Mouse (Mus musculus) embryonic facial prominence, embryonic 14.5 days (tissue): Measurements from ENCODE around the gene Mup5. TPM values are rescaled to one million over a fixed set of nuclear protein-coding genes. Genes with fewer than 3 reads are reported as not detected.
"Not testable (repeated sequence)": the region's sequence is repeated elsewhere in the genome, so short reads cannot be mapped to it uniquely, and the experiment has no call there.

Source experiments
- ATAC-seq: fragments of 200-750 bp; cut with Nextera tagmentation; 2 replicates; pipeline ENCODE4 v1.8.0; 2017; ENCODE audit warnings: low read depth, moderate number of reproducible peaks, moderate TSS enrichment
- DNase-seq: peaks from one replicate; pipeline ENCODE4 v3.0.0-alpha.2; 2015; ENCODE audit warnings: low spot score
- H3K27ac ChIP-seq: fragments of 300-500 bp; sonication (generic); replicated peaks from 2 replicates; pipeline ENCODE4 v1.5.1; 2014; ENCODE audit warnings: low read depth, mild to moderate bottlenecking, low read length, moderate library complexity
- H3K27me3 ChIP-seq: fragments of 300-500 bp; sonication (generic); replicated peaks from 2 replicates; pipeline ENCODE4 v1.6.1; 2014; ENCODE audit warnings: low read length; ENCODE audit not compliant: control insufficient read depth, insufficient read depth
- H3K36me3 ChIP-seq: fragments of 300-500 bp; sonication (generic); 2 replicates; pipeline ENCODE4 v1.6.1; 2014; ENCODE audit warnings: low read length, mixed read lengths; ENCODE audit not compliant: control insufficient read depth, insufficient read depth
- H3K4me1 ChIP-seq: fragments of 300-500 bp; sonication (generic); 2 replicates; pipeline ENCODE4 v1.6.1; 2014; ENCODE audit warnings: antibody characterized with exemption, low read length; ENCODE audit not compliant: control insufficient read depth, insufficient read depth
- H3K4me2 ChIP-seq: fragments of 300-500 bp; sonication (generic); 2 replicates; pipeline ENCODE4 v1.6.1; 2014; ENCODE audit warnings: low read depth, mild to moderate bottlenecking, low read length, moderate library complexity, mixed read lengths
- H3K4me3 ChIP-seq: fragments of 300-500 bp; sonication (generic); 2 replicates; pipeline ENCODE4 v1.5.1; 2014; ENCODE audit warnings: low read depth, mild to moderate bottlenecking, low read length
- H3K9ac ChIP-seq: fragments of 300-500 bp; sonication (generic); 2 replicates; pipeline ENCODE4 v1.6.1; 2014; ENCODE audit warnings: low read depth, mild to moderate bottlenecking, low read length, moderate library complexity, mixed read lengths
- H3K9me3 ChIP-seq: fragments of 300-500 bp; sonication (generic); 2 replicates; pipeline ENCODE4 v1.6.1; 2016; ENCODE audit warnings: low read length; ENCODE audit not compliant: control insufficient read depth
- WGBS: fragments of 180-500 bp; shearing (Covaris S2); extraction: QIAGEN DNeasy Blood & Tissue Kit; methylation state at CpG from one replicate; pipeline ENCODE4 v1.1.7; 2014; 5-methylcytosine and 5-hydroxymethylcytosine counted together
- polyA plus RNA-seq: library from polyadenylated mRNA; unstranded; fragments of >200 nt; fragmentation: Nextera tagmentation; extraction: Ambion mirVana; gene quantifications from 2 replicates; pipeline ENCODE4 v1.2.1, GENCODE M21; 2014

Mup5 gene
- polyA plus RNA-seq: 0.43 TPM in 1 of 2 replicates, not detected in the other

GRCm38 (mm10) chr4:61834952-61835708, at the start of gene Mup5:
Mup5 (minus strand) TSS chr4:61835233.
- H3K4me3 ChIP-seq: no peak within 1 kb of the TSS
- no peaks in the 10 kb centered on the region for H3K9me3 ChIP-seq
- no peaks in the 10 kb centered on the region for H3K4me1 ChIP-seq
- no peak for ATAC-seq
- 71% methylated on average over 4 of the region's 4 CpGs for WGBS
- H3K27ac ChIP-seq: no peak within 1 kb of the TSS
- H3K4me2 ChIP-seq: no peak within 1 kb of the TSS
- no peak within 1 kb of the TSS for H3K9ac ChIP-seq
- DNase-seq: no peak
- no peaks in the 10 kb centered on the region for H3K36me3 ChIP-seq
- no peaks in the 10 kb centered on the region for H3K27me3 ChIP-seq

GRCm38 (mm10) chr4:61858160-61858559, 23.1 kb upstream of the Mup5 start:
- no peak overlapping the region for H3K4me3 ChIP-seq
- WGBS: 39% methylated on average over 4 of the region's 4 CpGs
- no peak overlapping the region for H3K9ac ChIP-seq
- ATAC-seq: no peak
- no peak overlapping the region for H3K27ac ChIP-seq
- H3K9me3 ChIP-seq: no peaks in the 10 kb centered on the region
- no peaks in the 10 kb centered on the region for H3K36me3 ChIP-seq
- no peaks in the 10 kb centered on the region for H3K27me3 ChIP-seq
- no peak overlapping the region for H3K4me2 ChIP-seq
- no peak for DNase-seq
- no peaks in the 10 kb centered on the region for H3K4me1 ChIP-seq

GRCm38 (mm10) chr4:61855831-61856698, 21.0 kb upstream of the Mup5 start:
- 0 out of 2 replicates have a peak, but pooled peaks cover 3% of the 10 kb centered on the region for H3K9me3 ChIP-seq
- no peak overlapping the region for H3K4me3 ChIP-seq
- no peak overlapping the region for H3K4me2 ChIP-seq
- ATAC-seq: no peak; the same call in 1 of the 2 replicates
- no peak overlapping the region for H3K27ac ChIP-seq
- H3K27me3 ChIP-seq: no peaks in the 10 kb centered on the region
- WGBS: 89% methylated on average over 18 of the region's 18 CpGs
- H3K36me3 ChIP-seq: no peaks in the 10 kb centered on the region
- DNase-seq: no peak
- no peak overlapping the region for H3K9ac ChIP-seq
- no peaks in the 10 kb centered on the region for H3K4me1 ChIP-seq

- no peak for ATAC-seq
- Histone ChIP-seq H3K27me3 (no peaks in the 10 kb centered on the region), H3K9ac (no peak overlapping the region), H3K27ac (no peak overlapping the region), H3K4me3 (no peak overlapping the region), H3K9me3 (0 out of 2 replicates have a peak, but pooled peaks cover 3% of the 10 kb centered on the region), H3K36me3 (no peaks in the 10 kb centered on the region), H3K4me1 (no peaks in the 10 kb centered on the region), H3K4me2 (no peak overlapping the region)
- no peak for DNase-seq
- 83% methylated on average over 6 of the region's 6 CpGs for WGBS
Measured at GRCm38 (mm10) chr4:61855344-61855743, 20.3 kb upstream of the Mup5 start.

- 88% methylated on average over 5 of the region's 5 CpGs for WGBS
- ATAC-seq (no peak), DNase-seq (no peak)
- Histone ChIP-seq H3K9me3 (no peaks in the 10 kb centered on the region; the same call in 1 of the 2 replicates), H3K4me1 (no peaks in the 10 kb centered on the region), H3K27me3 (no peaks in the 10 kb centered on the region), H3K4me2 (no peak overlapping the region), H3K36me3 (no peaks in the 10 kb centered on the region), H3K27ac (no peak overlapping the region), H3K4me3 (no peak overlapping the region), H3K9ac (no peak overlapping the region)
Measured at GRCm38 (mm10) chr4:61844758-61845455, 9.9 kb upstream of the Mup5 start.

GRCm38 (mm10) chr4:61829211-61829610, 5.8 kb downstream of the Mup5 start:
- whole genome bisulfite sequencing: 71% methylated on average over 4 of the region's 4 CpGs
- ATAC-seq: no peak

GRCm38 (mm10) chr4:61823185-61823584, 11.8 kb downstream of the Mup5 start:
- DNase-seq: no peak
- Histone ChIP-seq H3K9ac (no peak overlapping the region), H3K36me3 (no peaks in the 10 kb centered on the region), H3K4me2 (no peak overlapping the region), H3K4me3 (no peak overlapping the region), H3K27ac (no peak overlapping the region), H3K27me3 (no peaks in the 10 kb centered on the region), H3K4me1 (no peaks in the 10 kb centered on the region), H3K9me3 (0 out of 2 replicates have a peak, but pooled peaks cover 6% of the 10 kb centered on the region)
- WGBS: 93% methylated on average over 15 of the region's 15 CpGs
- ATAC-seq: no peak

More at GRCm38 (mm10) chr4:61829211-61829610, 5.8 kb downstream of the Mup5 start:
- DNase-seq: no peak
- no peak overlapping the region for H3K27ac ChIP-seq
- no peaks in the 10 kb centered on the region for H3K9me3 ChIP-seq
- no peaks in the 10 kb centered on the region for H3K4me1 ChIP-seq
- no peaks in the 10 kb centered on the region for H3K27me3 ChIP-seq
- no peak overlapping the region for H3K9ac ChIP-seq
- no peaks in the 10 kb centered on the region for H3K36me3 ChIP-seq
- H3K4me3 ChIP-seq: no peak overlapping the region
- no peak overlapping the region for H3K4me2 ChIP-seq

- H3K27ac ChIP-seq, H3K4me1 ChIP-seq, H3K9ac ChIP-seq, H3K27me3 ChIP-seq, H3K4me2 ChIP-seq, H3K4me3 ChIP-seq, ATAC-seq, H3K36me3 ChIP-seq, H3K9me3 ChIP-seq, DNase-seq: not testable (repeated sequence)
- 92% methylated on average over 9 of the region's 9 CpGs for WGBS
Measured at GRCm38 (mm10) chr4:61822541-61822940, 12.5 kb downstream of the Mup5 start.
